17 mouse cellular contexts compared by ENCODE assay signal in genomic region chr14:35250412-35250811, GRCm38 (mm10).
DNase-seq lines count a peak whose midpoint lies in the region; ATAC-seq lines count a peak whose summit lies in the region.
"Had no signal": no experiment of that assay in that cellular context is flagged by ENCODE, and none has a peak within 500 bp of the region (broad histone marks: within the 10 kb centered on the region; RNA-seq: fewer than 3 reads in every experiment).

No protein-coding gene starts in this region.

- WGBS in forebrain, embryonic 15.5 days: 35% methylated on average over 4 of the region's 4 CpGs
- WGBS in forebrain, embryonic 11.5 days: 92% methylated on average over 4 of the region's 4 CpGs

- H3K27ac ChIP-seq in forebrain, embryonic 15.5 days (replicated peaks): no peak overlapping the region
- H3K27ac ChIP-seq in forebrain, embryonic 11.5 days (ENCODE audit: low read depth, low read length): no peak overlapping the region
- H3K27ac ChIP-seq: heart, embryonic 15.5 days; hindbrain, embryonic 15.5 days; liver, embryonic 13.5 days had no signal

- H3K9ac ChIP-seq in forebrain, embryonic 15.5 days (replicated peaks): no peak overlapping the region
- H3K9ac ChIP-seq in forebrain, embryonic 11.5 days (ENCODE audit: low read length): no peak overlapping the region
- H3K9ac ChIP-seq: heart, embryonic 15.5 days; hindbrain, embryonic 15.5 days; liver, embryonic 13.5 days had no signal

- no peaks in the 10 kb centered on the region for H3K27me3 ChIP-seq in forebrain, embryonic 15.5 days
- no peaks in the 10 kb centered on the region for H3K27me3 ChIP-seq in forebrain, embryonic 11.5 days (ENCODE audit: control insufficient read depth, insufficient read depth, low read length)
- H3K27me3 ChIP-seq: heart, embryonic 15.5 days; hindbrain, embryonic 15.5 days; liver, embryonic 13.5 days had no signal

- H3K36me3 ChIP-seq in forebrain, embryonic 15.5 days: no peaks in the 10 kb centered on the region
- no peaks in the 10 kb centered on the region for H3K36me3 ChIP-seq in forebrain, embryonic 11.5 days (ENCODE audit: control insufficient read depth, insufficient read depth, low read length)
- H3K36me3 ChIP-seq: heart, embryonic 15.5 days; hindbrain, embryonic 15.5 days; liver, embryonic 13.5 days had no signal

- DNase-seq in forebrain, embryonic 11.5 days (ENCODE audit: low spot score): no peak
- DNase-seq in right cerebral cortex, adult 18-20 months: peak; percentile 34
- no peak for DNase-seq in right cerebral cortex, postnatal 25 days
- peak; percentile 53 for DNase-seq in cerebellum, adult 9-10 months
- peak; percentile 45 for DNase-seq in right cerebral cortex, postnatal 4 days
- no peak for DNase-seq in gastrocnemius, adult 8-10 months (ENCODE audit: low spot score in 2 of 2)
- DNase-seq in frontal cortex, postnatal 36 days (ENCODE audit: low spot score in 2 of 2): no peak
- DNase-seq: embryo, embryonic 11 days; heart, adult 18-20 months; kidney, adult 2 months; liver, embryonic 13.5 days; retina, postnatal 1 day; thymus, adult 18-20 months had no signal

- no peaks in the 10 kb centered on the region for H3K9me3 ChIP-seq in forebrain, embryonic 15.5 days
- H3K9me3 ChIP-seq in forebrain, embryonic 11.5 days (ENCODE audit: control insufficient read depth, low read length): no peaks in the 10 kb centered on the region
- H3K9me3 ChIP-seq: heart, embryonic 15.5 days; hindbrain, embryonic 15.5 days; liver, embryonic 13.5 days had no signal

- H3K4me2 ChIP-seq in forebrain, embryonic 15.5 days (replicated peaks): no peak overlapping the region
- no peak overlapping the region for H3K4me2 ChIP-seq in forebrain, embryonic 11.5 days (ENCODE audit: low read depth, low read length, severe bottlenecking)
- H3K4me2 ChIP-seq: heart, embryonic 15.5 days; hindbrain, embryonic 15.5 days; liver, embryonic 13.5 days had no signal

- ATAC-seq in forebrain, embryonic 15.5 days (replicated peaks): peak; percentile 27; the same call in 1 of the 2 replicates
- no peak for ATAC-seq in forebrain, embryonic 11.5 days (replicated peaks; ENCODE audit: low FRiP score)
- ATAC-seq: lung, postnatal 0 days had no signal

- peaks cover 6% of the 10 kb centered on the region for H3K4me1 ChIP-seq in forebrain, embryonic 15.5 days
- no peaks in the 10 kb centered on the region for H3K4me1 ChIP-seq in forebrain, embryonic 11.5 days (replicated peaks; ENCODE audit: control insufficient read depth, insufficient read depth, low read length)
- H3K4me1 ChIP-seq: heart, embryonic 15.5 days; liver, embryonic 13.5 days had no signal

- H3K4me3 ChIP-seq in forebrain, embryonic 15.5 days: no peak overlapping the region
- H3K4me3 ChIP-seq in forebrain, embryonic 11.5 days (ENCODE audit: low read depth, low read length): no peak overlapping the region
- H3K4me3 ChIP-seq: heart, embryonic 15.5 days; hindbrain, embryonic 15.5 days; liver, embryonic 13.5 days had no signal

Comparison
In these comparisons a context has a peak if more than half of its experiments do, and no peak if none do; other contexts are left out.
1. DNase-seq: peak in right cerebral cortex, adult 18-20 months (single experiment), cerebellum, adult 9-10 months (single experiment) and right cerebral cortex, postnatal 4 days (single experiment); none in forebrain, embryonic 11.5 days (single experiment), right cerebral cortex, postnatal 25 days (single experiment), gastrocnemius, adult 8-10 months (0 of 2) and frontal cortex, postnatal 36 days (0 of 2).